Mouse (Mus musculus): ENCODE data around the gene Gspt2. TPM values are rescaled to one million over a fixed set of nuclear protein-coding genes. Genes with fewer than 3 reads are reported as not detected.
"Not testable (repeated sequence)": the region's sequence is repeated elsewhere in the genome, so short reads cannot be mapped to it uniquely, and the experiment has no call there.

The Gspt2 gene
- 10 to 100 TPM; 34.4 to 38.6 TPM for total RNA-seq (2021)

DNA sequence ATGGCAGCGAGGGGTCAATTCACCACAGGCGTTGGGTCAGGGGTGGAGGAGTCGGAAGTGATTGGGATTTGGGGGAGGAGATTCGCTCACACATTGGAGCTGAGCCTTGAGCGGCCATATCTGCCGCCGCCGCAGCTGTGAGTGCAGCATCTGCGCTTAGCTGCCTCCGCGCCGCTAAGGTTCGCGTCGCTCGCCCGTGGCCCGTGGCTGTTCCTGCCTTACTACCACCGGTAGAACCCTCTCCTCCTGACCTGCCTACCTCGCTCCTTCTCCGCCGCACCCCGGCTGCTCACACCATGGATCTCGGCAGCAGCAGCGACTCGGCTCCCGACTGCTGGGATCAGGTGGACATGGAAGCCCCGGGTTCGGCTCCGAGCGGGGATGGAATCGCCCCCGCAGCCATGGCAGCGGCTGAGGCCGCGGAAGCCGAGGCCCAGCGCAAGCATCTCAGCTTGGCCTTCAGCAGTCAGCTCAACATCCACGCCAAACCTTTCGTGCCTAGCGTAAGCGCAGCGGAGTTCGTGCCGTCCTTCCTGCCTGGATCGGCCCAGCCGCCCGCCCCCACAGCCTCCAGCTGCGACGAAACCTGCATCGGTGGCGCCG is at the start of gene Gspt2:
Gspt2 (plus strand) TSS at position 109 of the 603 bp plus-strand sequence.
- DNase-seq (ENCODE audit: extremely low spot score in 1 of 2, low spot score in 2 of 2) = peak; percentile 43 to 60
- intact Hi-C loops (cut with DNase I) = no loop called here

DNA sequence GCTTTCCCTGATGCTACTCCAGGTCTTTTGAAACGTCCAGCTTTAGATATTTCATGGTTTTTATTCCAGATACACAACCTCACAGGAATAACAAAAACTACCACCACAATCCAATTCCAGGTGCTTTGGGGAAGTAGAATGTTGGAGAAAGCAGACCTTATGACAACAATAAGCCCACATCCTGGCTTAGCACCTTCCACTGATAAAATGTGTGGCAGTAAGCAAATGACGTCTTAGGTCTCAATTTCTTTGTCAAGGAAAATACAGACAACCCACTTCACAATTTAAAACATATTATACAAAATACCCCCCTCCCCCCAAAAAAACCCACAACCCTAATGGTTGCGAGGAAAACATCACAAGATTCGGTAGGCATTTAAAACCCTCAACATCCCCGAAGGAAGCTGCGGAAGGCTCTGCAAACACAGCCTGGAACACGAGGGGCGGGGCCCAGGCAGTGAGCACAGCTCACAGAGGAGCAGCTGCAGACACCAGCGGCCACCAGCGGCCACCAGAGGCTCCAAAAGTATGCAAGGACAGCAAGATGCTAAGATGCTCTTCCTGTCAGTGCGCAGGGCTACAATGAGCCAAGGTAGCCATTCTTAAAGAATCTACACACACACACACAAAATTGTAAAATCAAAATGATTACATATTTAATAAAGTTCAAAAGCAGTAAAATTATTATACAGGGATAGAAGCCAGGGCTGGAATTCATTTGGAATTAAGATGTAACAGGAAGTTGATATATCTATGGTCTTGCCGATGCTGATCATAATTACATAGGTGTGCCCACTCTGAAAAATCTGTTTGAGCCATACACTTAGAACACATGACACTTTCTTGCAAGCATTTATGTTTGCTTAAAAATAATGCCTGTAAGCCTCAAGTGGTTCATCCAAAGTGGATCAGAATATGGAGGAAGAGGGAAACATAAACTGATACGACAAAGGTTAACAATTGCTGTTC is 10.8 kb upstream of the Gspt2 start:
- intact Hi-C loops (cut with DNase I) = loop anchor here (10.0 kb wide), 2 partner anchors 80 to 190 kb away; partner anchors contain the start of gene Maged1

DNA sequence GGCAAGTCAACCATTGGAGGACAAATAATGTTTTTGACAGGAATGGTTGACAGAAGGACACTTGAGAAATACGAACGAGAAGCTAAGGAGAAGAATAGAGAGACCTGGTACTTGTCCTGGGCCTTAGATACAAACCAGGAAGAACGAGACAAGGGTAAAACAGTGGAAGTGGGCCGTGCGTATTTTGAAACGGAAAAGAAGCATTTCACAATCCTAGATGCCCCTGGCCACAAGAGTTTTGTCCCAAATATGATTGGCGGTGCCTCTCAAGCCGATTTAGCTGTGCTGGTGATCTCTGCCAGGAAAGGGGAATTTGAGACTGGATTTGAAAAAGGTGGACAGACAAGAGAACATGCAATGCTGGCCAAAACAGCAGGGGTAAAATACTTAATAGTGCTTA is 1.0 kb downstream of the Gspt2 start:
- intact Hi-C loops (cut with DNase I) = no loop called here
- DNase-seq (ENCODE audit: extremely low spot score in 1 of 2, low spot score in 2 of 2) = no peak

More for the DNA sequence above, 10.8 kb upstream of the Gspt2 start:
- peak; percentile 23 to 79 for DNase-seq (ENCODE audit: extremely low spot score in 1 of 2, low spot score in 2 of 2)

DNA sequence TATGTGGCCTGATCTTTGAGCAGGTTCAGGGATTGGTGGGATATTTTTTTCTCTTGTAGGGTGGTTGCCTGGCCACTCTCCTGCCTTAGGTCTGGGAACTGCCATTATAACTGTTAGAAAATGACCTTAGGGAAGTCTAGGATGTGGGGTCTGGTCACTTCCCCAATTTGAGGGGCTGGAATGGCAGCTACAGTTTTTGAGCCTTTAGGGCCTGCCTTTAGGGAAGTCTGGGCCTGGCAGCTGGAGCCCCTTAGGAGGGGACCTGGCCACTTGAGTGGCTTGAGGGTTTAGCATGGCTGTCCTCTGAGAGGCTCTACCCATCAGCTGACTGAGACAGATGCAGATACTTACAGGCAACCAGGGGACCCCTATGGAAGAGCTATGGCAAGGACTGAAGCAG is 12.7 kb downstream of the Gspt2 start:
- DNase-seq (ENCODE audit: extremely low spot score in 1 of 2, low spot score in 2 of 2) = no peak

DNA sequence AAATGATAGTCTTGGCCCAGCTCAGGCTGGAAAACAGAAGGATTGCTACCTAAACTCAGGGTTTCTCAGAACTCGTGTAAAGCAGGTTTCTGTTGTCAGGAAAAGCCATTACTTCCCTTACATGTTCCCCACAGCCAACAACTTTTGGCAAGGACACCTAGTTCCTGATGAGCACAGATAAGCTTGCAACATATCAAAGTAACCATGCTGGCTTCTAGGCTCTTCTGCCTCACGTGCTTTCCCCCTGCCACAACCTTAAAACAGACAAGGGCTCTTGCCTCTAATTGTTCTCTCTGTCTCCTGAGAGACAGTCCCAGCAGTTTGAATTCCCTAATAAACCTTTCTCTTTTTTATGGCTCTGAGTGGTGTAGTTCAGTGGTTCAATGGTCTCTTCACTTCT is 21.9 kb downstream of the Gspt2 start:
- intact Hi-C loops (cut with DNase I) = no loop called here
- no peak for DNase-seq (ENCODE audit: extremely low spot score in 1 of 2, low spot score in 2 of 2)

More for the DNA sequence above, 12.7 kb downstream of the Gspt2 start:
- intact Hi-C loops (cut with DNase I) = no loop called here

DNA sequence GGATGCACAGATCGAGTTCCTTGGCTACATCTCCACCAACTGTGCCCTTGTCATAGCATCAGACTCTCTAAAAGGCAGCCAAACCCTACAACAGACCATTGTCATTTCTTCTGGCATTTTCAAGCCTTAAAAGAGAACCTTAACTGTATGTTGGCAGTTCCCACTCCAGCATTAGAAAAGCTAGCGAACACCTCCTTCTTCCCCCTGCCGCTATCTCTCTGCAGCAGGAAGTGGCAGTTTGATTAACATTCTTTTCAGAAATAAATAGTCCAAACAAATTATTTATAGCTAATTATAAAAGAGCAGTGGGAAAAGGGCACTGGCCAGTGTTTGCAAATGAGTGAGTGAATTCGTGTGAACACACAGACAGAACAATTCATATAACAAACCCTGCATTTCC is 34.9 kb downstream of the Gspt2 start:
- no peak for DNase-seq (ENCODE audit: extremely low spot score in 1 of 2, low spot score in 2 of 2)
- intact Hi-C loops (cut with DNase I) = no loop called here

DNA sequence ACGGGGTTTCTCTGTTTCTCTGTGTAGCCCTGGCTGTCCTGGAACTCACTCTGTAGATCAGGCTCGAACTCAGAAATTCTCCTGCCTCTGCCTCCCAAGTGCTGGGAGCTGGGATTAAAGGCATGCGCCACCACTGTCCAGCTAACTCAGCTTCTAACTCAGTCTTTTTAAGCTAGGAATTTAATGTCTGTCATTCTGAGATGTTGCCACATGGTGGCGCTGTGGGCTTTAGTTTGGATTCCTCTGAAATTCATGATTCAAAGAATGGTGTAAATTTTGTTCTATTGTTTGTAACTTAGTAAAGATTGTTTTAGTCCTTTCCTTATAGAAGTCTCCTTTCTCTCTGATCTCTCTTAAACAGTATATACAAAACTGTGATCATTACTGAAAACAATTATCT is 39.1 kb downstream of the Gspt2 start:
- DNase-seq (ENCODE audit: extremely low spot score in 1 of 2, low spot score in 2 of 2) = peak in 1 of 2 experiments; percentile 26
- intact Hi-C loops (cut with DNase I) = no loop called here

DNA sequence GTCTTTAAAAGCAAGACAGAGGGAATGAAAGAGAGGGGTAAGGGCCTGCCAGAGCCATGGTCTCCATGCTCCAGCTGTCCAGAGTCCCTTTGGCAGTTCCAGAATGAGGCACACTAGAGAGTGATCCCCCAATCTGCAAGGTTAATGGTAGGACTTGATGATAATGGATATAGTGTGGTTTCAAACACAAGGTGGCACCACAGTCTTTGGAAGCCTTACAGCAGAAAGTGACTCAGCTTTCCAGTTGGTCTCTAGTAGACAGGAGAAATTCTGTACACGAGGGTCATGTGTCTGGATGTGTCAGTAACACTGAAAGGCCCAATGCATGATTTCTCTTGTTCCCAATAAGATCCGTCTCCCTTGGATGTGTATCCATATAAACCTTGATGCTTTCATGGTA is 45.7 kb downstream of the Gspt2 start:
- intact Hi-C loops (cut with DNase I); DNase-seq (ENCODE audit: extremely low spot score in 1 of 2, low spot score in 2 of 2): not testable (repeated sequence)

DNA sequence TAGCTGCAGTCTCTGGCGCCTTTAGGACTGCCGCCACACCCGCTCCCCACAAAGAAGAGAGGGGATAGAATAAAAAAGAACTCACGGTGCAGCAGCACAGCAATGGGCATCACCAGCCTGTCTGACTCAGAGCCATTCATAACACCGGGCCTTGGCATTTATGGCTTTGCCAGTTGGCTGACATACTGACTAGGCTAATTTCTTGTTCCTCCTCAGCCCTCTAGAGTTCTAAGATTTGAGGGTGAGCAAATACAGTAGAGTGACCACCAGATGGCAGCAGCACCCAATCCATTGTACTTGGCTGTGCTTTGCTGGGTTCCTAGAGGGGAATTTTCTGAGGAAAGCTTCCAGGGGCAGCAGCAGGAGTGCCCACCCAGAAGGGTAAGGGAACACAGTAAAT is 53.7 kb downstream of the Gspt2 start:
- intact Hi-C loops (cut with DNase I); DNase-seq (ENCODE audit: extremely low spot score in 1 of 2, low spot score in 2 of 2): not testable (repeated sequence)

Other genes starting within 250 kb of the Gspt2 start
- gene Maged1, start 93.9 kb upstream of the Gspt2 start, total RNA-seq (2021) = 100 to 1,000 TPM; 509 to 516 TPM
- 10 to 100 TPM; 13.1 to 13.6 TPM for gene Zxdb, start 88.5 kb downstream of the Gspt2 start, total RNA-seq (2021)